Mouse (Mus musculus): ENCODE measurements at regions not wholly inside any gene's neighbourhood (a gene's known extent, or its start where the extent isn't known, plus 50 kb on each side); places are given as distances from the start of the nearest gene placed in this dataset.

GRCm38 (mm10) chr6:47647876-47648275 is 52.7 kb upstream of the Ezh2 start:
- TF ChIP-seq EP300 (IDR thresholded peaks at IDR 0.05; ENCODE audit: low read depth) (no peak), CTCF (IDR thresholded peaks at IDR 0.05; ENCODE audit: low read depth) (no peak)

Measured in liver, embryonic 14.5 days (tissue).